Mouse (Mus musculus) lung, postnatal 4 days (tissue): ENCODE measurements around the gene Wnt7a.

ENCODE experiments used
- DNase-seq, 2 experiments: peaks; one replicate each; pipeline ENCODE4 v3.0.0; 2021

Wnt7a gene

GRCm38 (mm10) chr6:91410961-91411368, at the start of gene Wnt7a:
Gene Wnt7a, minus strand, starts transcription at chr6:91411363.
- DNase-seq: peak; percentile 19 to 35

GRCm38 (mm10) chr6:91459471-91459870, 48.3 kb upstream of the Wnt7a start:
- no peak for DNase-seq

- no peak for DNase-seq
Measured at GRCm38 (mm10) chr6:91454546-91454945, 43.4 kb upstream of the Wnt7a start.

GRCm38 (mm10) chr6:91452056-91452455, 40.9 kb upstream of the Wnt7a start:
- no peak for DNase-seq

- DNase-seq: no peak
Measured at GRCm38 (mm10) chr6:91449472-91450225, 38.5 kb upstream of the Wnt7a start.

- no peak for DNase-seq
Measured at GRCm38 (mm10) chr6:91445316-91445715, 34.2 kb upstream of the Wnt7a start.

- DNase-seq: no peak
Measured at GRCm38 (mm10) chr6:91441145-91441662, 30.0 kb upstream of the Wnt7a start.

GRCm38 (mm10) chr6:91440474-91441144, 29.4 kb upstream of the Wnt7a start:
- DNase-seq: peak; percentile 96 to 97

GRCm38 (mm10) chr6:91424151-91424550, 13.0 kb upstream of the Wnt7a start:
- DNase-seq: no peak

- DNase-seq: no peak
Measured at GRCm38 (mm10) chr6:91421629-91422028, 10.5 kb upstream of the Wnt7a start.

- no peak for DNase-seq
Measured at GRCm38 (mm10) chr6:91417291-91417845, 6.2 kb upstream of the Wnt7a start.

- no peak for DNase-seq
Measured at GRCm38 (mm10) chr6:91416146-91416545, 5.0 kb upstream of the Wnt7a start.

GRCm38 (mm10) chr6:91414890-91415289, 3.7 kb upstream of the Wnt7a start:
- DNase-seq: peak in 1 of 2 experiments; percentile 44

- peak; percentile 67 to 76 for DNase-seq
Measured at GRCm38 (mm10) chr6:91411369-91411981, 312 bp upstream of the Wnt7a start.

GRCm38 (mm10) chr6:91410168-91410780, 889 bp downstream of the Wnt7a start:
- no peak for DNase-seq

- no peak for DNase-seq
Measured at GRCm38 (mm10) chr6:91409448-91410167, 1.6 kb downstream of the Wnt7a start.

GRCm38 (mm10) chr6:91408616-91409015, 2.5 kb downstream of the Wnt7a start:
- no peak for DNase-seq

GRCm38 (mm10) chr6:91401591-91401990, 9.6 kb downstream of the Wnt7a start:
- peak in 1 of 2 experiments; percentile 15 for DNase-seq

GRCm38 (mm10) chr6:91400514-91400913, 10.6 kb downstream of the Wnt7a start:
- no peak for DNase-seq

- no peak for DNase-seq
Measured at GRCm38 (mm10) chr6:91392475-91393174, 18.5 kb downstream of the Wnt7a start.

GRCm38 (mm10) chr6:91389141-91389540, 22.0 kb downstream of the Wnt7a start:
- peak; percentile 79 to 92 for DNase-seq
